ENCODE assay signal across 9 mouse cellular contexts in the genomic region with DNA sequence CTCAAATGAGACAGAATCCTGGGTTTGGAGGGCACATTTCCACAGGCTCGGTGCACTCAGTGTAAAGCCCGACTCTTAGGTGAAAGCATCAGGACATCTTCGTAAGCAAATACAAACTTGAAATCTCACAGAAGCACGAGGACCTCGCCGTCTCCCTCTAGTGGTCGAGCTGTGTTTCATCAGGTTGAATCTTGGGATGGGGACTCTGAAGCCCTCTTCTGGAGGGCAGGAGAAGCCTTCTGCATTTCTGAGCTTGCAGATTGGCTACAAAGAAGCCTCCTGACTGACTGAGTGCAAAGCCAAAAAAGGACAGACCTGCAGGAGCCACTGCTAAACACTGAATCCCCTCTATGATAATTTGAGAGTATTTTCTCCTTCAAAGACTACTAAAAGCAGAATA. TPM values are rescaled to one million over a fixed set of nuclear protein-coding genes. Genes with fewer than 3 reads are reported as not detected.
DNase-seq lines count a peak whose midpoint lies in the region; ATAC-seq and TF ChIP-seq lines count a peak whose summit lies in the region.
"Had no signal": no experiment of that assay in that cellular context is flagged by ENCODE, and none has a peak within 500 bp of the region (broad histone marks: within the 10 kb centered on the region; RNA-seq: fewer than 3 reads in every experiment).

No protein-coding gene starts in this region.

- H3K9me3 ChIP-seq in heart, embryonic 12.5 days (replicated peaks): no peaks in the 10 kb centered on the region
- H3K9me3 ChIP-seq in embryonic facial prominence, embryonic 11.5 days (replicated peaks; ENCODE audit: control insufficient read depth, low read length): no peaks in the 10 kb centered on the region
- H3K9me3 ChIP-seq in heart, postnatal 0 days (replicated peaks; ENCODE audit: control insufficient read depth, low read length): no peaks in the 10 kb centered on the region
- H3K9me3 ChIP-seq in midbrain, embryonic 14.5 days (ENCODE audit: control insufficient read depth, low read length): no peaks in the 10 kb centered on the region
- H3K9me3 ChIP-seq: neural tube, embryonic 12.5 days had no signal

- no peak for TF ChIP-seq EP300 in heart, postnatal 0 days (IDR thresholded peaks at IDR 0.05; ENCODE audit: low read depth)

- H3K36me3 ChIP-seq in heart, embryonic 12.5 days: no peaks in the 10 kb centered on the region
- H3K36me3 ChIP-seq in embryonic facial prominence, embryonic 11.5 days (replicated peaks; ENCODE audit: control insufficient read depth, insufficient read depth, low read depth, low read length): no peaks in the 10 kb centered on the region
- no peaks in the 10 kb centered on the region for H3K36me3 ChIP-seq in heart, postnatal 0 days (replicated peaks; ENCODE audit: control insufficient read depth, insufficient read depth, low read length)
- no peaks in the 10 kb centered on the region for H3K36me3 ChIP-seq in midbrain, embryonic 14.5 days (ENCODE audit: control insufficient read depth, insufficient read depth, low read length)
- H3K36me3 ChIP-seq: neural tube, embryonic 12.5 days had no signal

- ATAC-seq in heart, embryonic 12.5 days (ENCODE audit: insufficient number of reproducible peaks, low FRiP score): no peak
- ATAC-seq in embryonic facial prominence, embryonic 11.5 days (replicated peaks; ENCODE audit: insufficient number of reproducible peaks, low FRiP score, low TSS enrichment, low read depth): no peak
- ATAC-seq in heart, postnatal 0 days (ENCODE audit: insufficient read depth, low read depth): peak; percentile 83
- ATAC-seq in midbrain, embryonic 14.5 days (ENCODE audit: low FRiP score, low TSS enrichment): no peak

- DNase-seq in heart, adult 18-20 months: peak; percentile 69 to 80
- DNase-seq in adrenal gland, postnatal 36 days: peak; percentile 77 to 80
- DNase-seq in embryonic facial prominence, embryonic 11.5 days (ENCODE audit: low spot score): peak; percentile 80
- DNase-seq in heart, postnatal 0 days (ENCODE audit: low spot score): peak; percentile 87
- peak; percentile 37 for DNase-seq in left cerebral cortex, adult 11 months (ENCODE audit: low spot score)
- peak; percentile 82 for DNase-seq in midbrain, embryonic 14.5 days
- DNase-seq in spleen, postnatal 10 days (ENCODE audit: low spot score in 2 of 2): peak; percentile 39 to 78

- peak; percentile 98 for TF ChIP-seq CTCF in heart, postnatal 0 days (IDR thresholded peaks at IDR 0.05; ENCODE audit: low read depth)

- H3K9ac ChIP-seq in heart, embryonic 12.5 days: no peak overlapping the region
- no peak overlapping the region for H3K9ac ChIP-seq in embryonic facial prominence, embryonic 11.5 days (replicated peaks; ENCODE audit: low read length)
- H3K9ac ChIP-seq in heart, postnatal 0 days (replicated peaks; ENCODE audit: low read depth, low read length): no peak overlapping the region
- no peak overlapping the region for H3K9ac ChIP-seq in midbrain, embryonic 14.5 days (replicated peaks; ENCODE audit: low read length)
- H3K9ac ChIP-seq: neural tube, embryonic 12.5 days had no signal

- 5% methylated on average over 7 of the region's 7 CpGs for WGBS in heart, embryonic 12.5 days
- WGBS in embryonic facial prominence, embryonic 11.5 days: 9% methylated on average over 7 of the region's 7 CpGs
- 5% methylated on average over 7 of the region's 7 CpGs for WGBS in heart, postnatal 0 days
- WGBS in midbrain, embryonic 14.5 days: 10% methylated on average over 7 of the region's 7 CpGs

- H3K4me2 ChIP-seq in heart, embryonic 12.5 days: no peak overlapping the region
- no peak overlapping the region for H3K4me2 ChIP-seq in embryonic facial prominence, embryonic 11.5 days (ENCODE audit: low read depth, low read length)
- no peak overlapping the region for H3K4me2 ChIP-seq in heart, postnatal 0 days (ENCODE audit: low read depth, low read length)
- H3K4me2 ChIP-seq in midbrain, embryonic 14.5 days (ENCODE audit: low read length): no peak overlapping the region
- H3K4me2 ChIP-seq: neural tube, embryonic 12.5 days had no signal

- H3K27ac ChIP-seq in heart, embryonic 12.5 days (ENCODE audit: poor library complexity, severe bottlenecking): no peak overlapping the region
- no peak overlapping the region for H3K27ac ChIP-seq in embryonic facial prominence, embryonic 11.5 days (replicated peaks; ENCODE audit: low read depth, low read length)
- H3K27ac ChIP-seq in heart, postnatal 0 days (ENCODE audit: low read depth): no peak overlapping the region
- H3K27ac ChIP-seq in midbrain, embryonic 14.5 days (replicated peaks; ENCODE audit: low read depth, low read length): no peak overlapping the region
- H3K27ac ChIP-seq: neural tube, embryonic 12.5 days had no signal

- H3K4me3 ChIP-seq in heart, embryonic 12.5 days: no peak overlapping the region
- no peak overlapping the region for H3K4me3 ChIP-seq in embryonic facial prominence, embryonic 11.5 days (ENCODE audit: low read depth, low read length)
- H3K4me3 ChIP-seq in heart, postnatal 0 days (ENCODE audit: low read depth, low read length): no peak overlapping the region
- no peak overlapping the region for H3K4me3 ChIP-seq in midbrain, embryonic 14.5 days (replicated peaks; ENCODE audit: low read depth, low read length)
- H3K4me3 ChIP-seq: neural tube, embryonic 12.5 days had no signal

- no peaks in the 10 kb centered on the region for H3K4me1 ChIP-seq in heart, embryonic 12.5 days (replicated peaks)
- no peaks in the 10 kb centered on the region for H3K4me1 ChIP-seq in embryonic facial prominence, embryonic 11.5 days (ENCODE audit: control insufficient read depth, insufficient read depth, low read length)
- H3K4me1 ChIP-seq in heart, postnatal 0 days (ENCODE audit: control insufficient read depth, insufficient read depth): no peaks in the 10 kb centered on the region
- no peaks in the 10 kb centered on the region for H3K4me1 ChIP-seq in midbrain, embryonic 14.5 days (ENCODE audit: control insufficient read depth, insufficient read depth, low read length)
- H3K4me1 ChIP-seq: neural tube, embryonic 12.5 days had no signal

- H3K27me3 ChIP-seq in heart, embryonic 12.5 days (replicated peaks): no peaks in the 10 kb centered on the region
- H3K27me3 ChIP-seq in embryonic facial prominence, embryonic 11.5 days (ENCODE audit: control insufficient read depth, insufficient read depth, low read length): no peaks in the 10 kb centered on the region
- H3K27me3 ChIP-seq in heart, postnatal 0 days (ENCODE audit: control insufficient read depth, insufficient read depth, low read length): no peaks in the 10 kb centered on the region
- no peaks in the 10 kb centered on the region for H3K27me3 ChIP-seq in midbrain, embryonic 14.5 days (ENCODE audit: control insufficient read depth, insufficient read depth, low read length)
- H3K27me3 ChIP-seq: neural tube, embryonic 12.5 days had no signal

RNA-seq across cellular contexts. Expression of a gene that starts 39.2 kb away (rescaled TPM):
- total RNA-seq in heart, adult 18-20 months (2021): under 1 TPM; 0.12 to 0.28 TPM
- 3.8 and 4.5 TPM in 2 replicates for polyA plus RNA-seq in heart, embryonic 12.5 days (2016; fragmentation: Nextera tagmentation; extraction: Ambion mirVana)
- under 1 TPM; 0.16 to 0.50 TPM for total RNA-seq in adrenal gland, postnatal 36 days (2021)
- polyA plus RNA-seq in embryonic facial prominence, embryonic 11.5 days (2014; fragmentation: Nextera tagmentation; extraction: Ambion mirVana): 0.81 and 1.2 TPM in 2 replicates
- 0.08 and 0.46 TPM in 2 replicates for total RNA-seq in heart, postnatal 0 days (2014; rRNA removed; ENCODE audit: low replicate concordance)
- 2.8 and 3.2 TPM in 2 replicates for polyA plus RNA-seq in heart, postnatal 0 days (2015; fragmentation: Nextera tagmentation; extraction: Ambion mirVana)
- 1.2 and 2.0 TPM in 2 replicates for polyA plus RNA-seq in midbrain, embryonic 14.5 days (2014; fragmentation: Nextera tagmentation; extraction: Ambion mirVana)

Comparison
In these comparisons a context has a peak if more than half of its experiments do, and no peak if none do; other contexts are left out.
1. DNase-seq: peak in every context shown above with its lines; median percentile 87 in heart, postnatal 0 days; 82 in midbrain, embryonic 14.5 days; 80 in embryonic facial prominence, embryonic 11.5 days; 78 in adrenal gland, postnatal 36 days; 74 in heart, adult 18-20 months; 58 in spleen, postnatal 10 days; 37 in left cerebral cortex, adult 11 months.